Mouse (Mus musculus): ENCODE measurements around the gene Gm20877.
"Not testable (repeated sequence)": the region's sequence is repeated elsewhere in the genome, so short reads cannot be mapped to it uniquely, and the experiment has no call there.

The Gm20877 gene

GRCm38 (mm10) chrY:17093573-17093972 is at the start of gene Gm20877:
Gene Gm20877 (plus strand): TSS chrY:17093873.
- DNase-seq (ENCODE audit: low read depth) = not testable (repeated sequence)
